Mouse (Mus musculus) bone marrow, adult 2 months (tissue): ENCODE measurements at regions not wholly inside any gene's neighbourhood (a gene's known extent, or its start where the extent isn't known, plus 50 kb on each side); places are given as distances from the start of the nearest gene placed in this dataset.

ENCODE experiments used
- CTCF ChIP-seq: fragments of 200-500 bp; IDR thresholded peaks from 2 replicates; pipeline ENCODE4 v1.5.1; 2011; ENCODE audit warnings: low read length, control low read depth; ENCODE audit not compliant: control insufficient read depth, insufficient read depth
- POLR2A ChIP-seq: fragments of 200-500 bp; IDR thresholded peaks from 2 replicates; pipeline ENCODE4 v1.6.1; 2011; ENCODE audit warnings: low read depth, mild to moderate bottlenecking, control low read depth, low read length, borderline replicate concordance; ENCODE audit not compliant: control insufficient read depth

GRCm38 (mm10) chr13:5497535-5497934, 363.7 kb upstream of the Klf6 start:
- TF ChIP-seq CTCF = no peak
- no peak for TF ChIP-seq POLR2A
